Mouse (Mus musculus) pancreas, adult 10 weeks (tissue): Measurements from ENCODE around the gene Tnfrsf12a. TPM values are rescaled to one million over a fixed set of nuclear protein-coding genes. Genes with fewer than 3 reads are reported as not detected.

Source experiments
- polyA plus RNA-seq: library from polyadenylated mRNA; stranded (reverse); fragments of 350-450 nt; fragmentation: Illumina TruSeq; extraction: RNeasy Lipid Tissue Mini Kit (QIAGEN cat#74804); gene quantifications from one replicate; pipeline ENCODE4 v1.2.3, GENCODE M21; 2015; ENCODE audit warnings: low read depth, low replicate concordance; ENCODE audit not compliant: insufficient read depth

The Tnfrsf12a gene
- polyA plus RNA-seq = 9.0 TPM

GRCm38 (mm10) chr17:23677236-23677679, at the start of gene Tnfrsf12a:
Gene Tnfrsf12a, minus strand, starts transcription at chr17:23677468.

GRCm38 (mm10) chr17:23725999-23726757, 48.9 kb upstream of the Tnfrsf12a start, which contains the start of gene Pkmyt1:
Gene Pkmyt1, plus strand, starts transcription at chr17:23726336.

GRCm38 (mm10) chr17:23722376-23723125, 45.3 kb upstream of the Tnfrsf12a start, which contains the start of gene 1520401A03Rik:
Gene 1520401A03Rik, minus strand, starts transcription at chr17:23722783.

GRCm38 (mm10) chr17:23683856-23684672, 6.8 kb upstream of the Tnfrsf12a start, which contains the start of gene Cldn9:
Gene Cldn9, minus strand, starts transcription at chr17:23684026.

GRCm38 (mm10) chr17:23679127-23679835, 2.0 kb upstream of the Tnfrsf12a start, which contains the start of gene Cldn6:
Gene Cldn6, plus strand, starts transcription at chr17:23679249.

GRCm38 (mm10) chr17:23673424-23674073, 3.7 kb downstream of the Tnfrsf12a start, which contains the start of the genes Hcfc1r1 and Thoc6:
Gene Hcfc1r1, plus strand, starts transcription at chr17:23673596.
Gene Thoc6, minus strand, starts transcription at chr17:23673882.

GRCm38 (mm10) chr17:23660117-23660875, 17.0 kb downstream of the Tnfrsf12a start, which contains the start of gene Bicdl2:
Gene Bicdl2, plus strand, starts transcription at chr17:23660506.

GRCm38 (mm10) chr17:23644613-23645495, 32.4 kb downstream of the Tnfrsf12a start, which contains the start of gene Mmp25:
Gene Mmp25, minus strand, starts transcription at chr17:23645277.

Other genes starting within 250 kb of the Tnfrsf12a start
- not detected for gene Vmn2r117, start 197.8 kb downstream of the Tnfrsf12a start, polyA plus RNA-seq
- gene Zfp213, start 113.2 kb downstream of the Tnfrsf12a start, polyA plus RNA-seq = 2.1 TPM
- gene Zfp13, start 78.0 kb downstream of the Tnfrsf12a start, polyA plus RNA-seq = 4.2 TPM
- gene Zscan10, start 76.6 kb downstream of the Tnfrsf12a start, polyA plus RNA-seq = not detected
- gene Mmp25, start 32.2 kb downstream of the Tnfrsf12a start, polyA plus RNA-seq = 0.24 TPM
- gene Bicdl2, start 17.0 kb downstream of the Tnfrsf12a start, polyA plus RNA-seq = 2.9 TPM
- gene Hcfc1r1, start 3.9 kb downstream of the Tnfrsf12a start, polyA plus RNA-seq = 44.8 TPM
- gene Thoc6, start 3.6 kb downstream of the Tnfrsf12a start, polyA plus RNA-seq = 3.1 TPM
- 4.2 TPM for gene Cldn6, start 1.8 kb upstream of the Tnfrsf12a start, polyA plus RNA-seq
- gene Cldn9, start 6.6 kb upstream of the Tnfrsf12a start, polyA plus RNA-seq = 3.5 TPM
- not detected for gene 1520401A03Rik, start 45.3 kb upstream of the Tnfrsf12a start, polyA plus RNA-seq
- 3.3 TPM for gene Pkmyt1, start 48.9 kb upstream of the Tnfrsf12a start, polyA plus RNA-seq
- 5.0 TPM for gene Paqr4, start 63.4 kb upstream of the Tnfrsf12a start, polyA plus RNA-seq
- gene Kremen2, start 68.4 kb upstream of the Tnfrsf12a start, polyA plus RNA-seq = not detected
- gene Flywch1, start 94.1 kb upstream of the Tnfrsf12a start, polyA plus RNA-seq = 9.7 TPM
- gene Flywch2, start 108.6 kb upstream of the Tnfrsf12a start, polyA plus RNA-seq = 1.3 TPM
- gene Srrm2, start 113.1 kb upstream of the Tnfrsf12a start, polyA plus RNA-seq = 176 TPM
- 116 TPM for gene Elob, start 151.7 kb upstream of the Tnfrsf12a start, polyA plus RNA-seq
- not detected for gene Prss33, start 158.6 kb upstream of the Tnfrsf12a start, polyA plus RNA-seq
- gene Prss32, start 166.4 kb upstream of the Tnfrsf12a start, polyA plus RNA-seq = not detected
- not detected for gene Prss41, start 166.7 kb upstream of the Tnfrsf12a start, polyA plus RNA-seq
- gene Prss21, start 190.6 kb upstream of the Tnfrsf12a start, polyA plus RNA-seq = not detected
- gene Dcpp1, start 203.4 kb upstream of the Tnfrsf12a start, polyA plus RNA-seq = not detected
- gene Dcpp2, start 203.4 kb upstream of the Tnfrsf12a start, polyA plus RNA-seq = not detected
- gene Dcpp3, start 240.0 kb upstream of the Tnfrsf12a start, polyA plus RNA-seq = not detected